Mouse (Mus musculus): ENCODE data around the gene Slc7a11.

DNA sequence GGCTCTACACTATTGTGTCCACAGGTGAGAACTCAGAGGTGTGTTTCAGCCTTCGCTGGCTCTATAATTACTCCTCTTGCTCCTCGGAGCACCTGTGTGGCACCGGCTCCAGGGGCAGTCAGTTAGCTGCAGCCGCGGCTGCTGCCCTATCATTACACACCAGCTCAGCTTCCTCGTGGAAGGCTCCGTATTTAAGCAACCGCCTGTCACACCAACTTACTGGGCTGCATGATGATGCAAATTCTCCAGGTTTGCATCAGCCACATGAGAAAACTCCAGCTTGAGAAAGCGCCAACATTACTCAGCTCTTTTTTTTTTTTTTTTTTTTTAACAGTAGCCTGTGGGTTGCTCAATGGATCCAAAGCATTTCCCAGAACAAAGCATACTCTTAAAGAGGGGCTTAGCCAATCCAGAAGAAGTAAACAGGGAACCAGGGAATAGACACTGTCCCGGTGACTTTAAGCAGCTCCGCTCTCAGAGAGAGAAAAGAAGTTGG lies at the start of gene Slc7a11:
- TF ChIP-seq EP300 (IDR thresholded peaks at IDR 0.05) = peak; percentile 59; the same call in 1 of the 2 replicates
- TF ChIP-seq CTCF (IDR thresholded peaks at IDR 0.05) = no peak
